Mouse (Mus musculus) kidney, embryonic 14.5 days (tissue): ENCODE data around the gene Actr10. TPM values are rescaled to one million over a fixed set of nuclear protein-coding genes. Genes with fewer than 3 reads are reported as not detected.
A peak's percentile ranks its signal among the peaks of the same experiment; 100 is the strongest.

Source experiments
- ATAC-seq: fragments of 200-750 bp; cut with Nextera tagmentation; 2 replicates; pipeline ENCODE4 v1.8.0; 2017; ENCODE audit warnings: moderate number of reproducible peaks, mild to moderate bottlenecking, moderate TSS enrichment, moderate library complexity; ENCODE audit not compliant: low FRiP score, low TSS enrichment
- H3K27ac ChIP-seq: fragments of 300-500 bp; sonication (generic); 2 replicates; pipeline ENCODE4 v1.5.1; 2014; ENCODE audit warnings: low read depth, mild to moderate bottlenecking, low read length, moderate library complexity, mixed read lengths
- H3K27me3 ChIP-seq: fragments of 300-500 bp; sonication (generic); 2 replicates; pipeline ENCODE4 v1.6.1; 2014; ENCODE audit warnings: mild to moderate bottlenecking, low read length; ENCODE audit not compliant: control insufficient read depth, insufficient read depth
- H3K36me3 ChIP-seq: fragments of 300-500 bp; sonication (generic); 2 replicates; pipeline ENCODE4 v1.6.1; 2014; ENCODE audit warnings: low read length, mixed read lengths; ENCODE audit not compliant: control insufficient read depth, insufficient read depth
- H3K4me1 ChIP-seq: fragments of 300-500 bp; sonication (generic); 2 replicates; pipeline ENCODE4 v1.6.1; 2014; ENCODE audit warnings: low read length, mixed read lengths; ENCODE audit not compliant: control insufficient read depth, insufficient read depth
- H3K4me2 ChIP-seq: fragments of 300-500 bp; sonication (generic); replicated peaks from 2 replicates; pipeline ENCODE4 v1.6.1; 2014; ENCODE audit warnings: low read depth, mild to moderate bottlenecking, low read length
- H3K4me3 ChIP-seq: fragments of 300-500 bp; sonication (generic); 2 replicates; pipeline ENCODE4 v1.5.1; 2014; ENCODE audit warnings: mild to moderate bottlenecking, low read length
- H3K9ac ChIP-seq: fragments of 300-500 bp; sonication (generic); 2 replicates; pipeline ENCODE4 v1.6.1; 2014; ENCODE audit warnings: low read depth, mild to moderate bottlenecking, low read length, moderate library complexity
- H3K9me3 ChIP-seq: fragments of 300-500 bp; sonication (generic); 2 replicates; pipeline ENCODE4 v1.6.1; 2016; ENCODE audit warnings: low read length; ENCODE audit not compliant: control insufficient read depth
- WGBS: fragments of 180-500 bp; shearing (Covaris S2); extraction: QIAGEN DNeasy Blood & Tissue Kit; methylation state at CpG from one replicate; pipeline ENCODE4 v1.1.7; 2014; 5-methylcytosine and 5-hydroxymethylcytosine counted together
- polyA plus RNA-seq: library from polyadenylated mRNA; unstranded; fragments of >200 nt; fragmentation: Nextera tagmentation; extraction: Ambion mirVana; gene quantifications from 2 replicates; pipeline ENCODE4 v1.2.1, GENCODE M21; 2014

The Actr10 gene
- polyA plus RNA-seq, 1 experiment from 2014 or later, result 257 TPM

- Histone ChIP-seq H3K4me2 (no peak overlapping the region), H3K4me3 (no peak overlapping the region), H3K9me3 (no peaks in the 10 kb centered on the region), H3K27me3 (no peaks in the 10 kb centered on the region), H3K36me3 (peaks cover 29% of the 10 kb centered on the region), H3K4me1 (no peaks in the 10 kb centered on the region; the same call in 1 of the 2 replicates), H3K9ac (no peak overlapping the region), H3K27ac (no peak overlapping the region)
- 92% methylated on average over 7 of the region's 7 CpGs for WGBS
- no peak for ATAC-seq
Measured at GRCm38 (mm10) chr12:70940806-70941205, 3.1 kb downstream of the Actr10 start.

- Histone ChIP-seq H3K4me3 (no peak overlapping the region), H3K36me3 (peaks cover 50% of the 10 kb centered on the region), H3K27me3 (no peaks in the 10 kb centered on the region), H3K4me1 (no peaks in the 10 kb centered on the region), H3K9ac (no peak overlapping the region), H3K27ac (no peak overlapping the region), H3K4me2 (no peak overlapping the region), H3K9me3 (no peaks in the 10 kb centered on the region)
- ATAC-seq, result no peak
- WGBS, result 97% methylated on average over 5 of the region's 5 CpGs
Measured at GRCm38 (mm10) chr12:70944181-70944580, 6.5 kb downstream of the Actr10 start.

- no peak overlapping the region for H3K4me3 ChIP-seq
- 92% methylated on average over 10 of the region's 10 CpGs for WGBS
- peaks cover 61% of the 10 kb centered on the region for H3K36me3 ChIP-seq
- H3K9me3 ChIP-seq, result no peaks in the 10 kb centered on the region
- no peak overlapping the region for H3K4me2 ChIP-seq
- no peaks in the 10 kb centered on the region for H3K4me1 ChIP-seq
- no peaks in the 10 kb centered on the region for H3K27me3 ChIP-seq
- no peak overlapping the region for H3K9ac ChIP-seq
- H3K27ac ChIP-seq, result no peak overlapping the region
- ATAC-seq, result no peak
Measured at GRCm38 (mm10) chr12:70946585-70947256, 9.1 kb downstream of the Actr10 start.

- no peak overlapping the region for H3K27ac ChIP-seq
- H3K4me3 ChIP-seq, result no peak overlapping the region
- no peak overlapping the region for H3K9ac ChIP-seq
- H3K9me3 ChIP-seq, result no peaks in the 10 kb centered on the region
- H3K4me1 ChIP-seq, result no peaks in the 10 kb centered on the region
- no peaks in the 10 kb centered on the region for H3K27me3 ChIP-seq
- no peak overlapping the region for H3K4me2 ChIP-seq
- ATAC-seq, result no peak
- WGBS, result 85% methylated on average over 4 of the region's 4 CpGs
- peaks cover 84% of the 10 kb centered on the region for H3K36me3 ChIP-seq
Measured at GRCm38 (mm10) chr12:70958640-70959039, 21.0 kb downstream of the Actr10 start.

GRCm38 (mm10) chr12:70967581-70967980 is 29.9 kb downstream of the Actr10 start:
- peak overlapping the region; percentile 90 for H3K27ac ChIP-seq
- H3K36me3 ChIP-seq, result peaks cover 11% of the 10 kb centered on the region
- no peak for ATAC-seq
- H3K4me3 ChIP-seq, result peak overlapping the region; percentile 68
- 49% methylated on average over 8 of the region's 8 CpGs for WGBS
- no peaks in the 10 kb centered on the region for H3K27me3 ChIP-seq
- H3K9ac ChIP-seq, result peak overlapping the region; percentile 78; the same call in 1 of the 2 replicates
- H3K4me1 ChIP-seq, result no peaks in the 10 kb centered on the region
- peak overlapping the region; percentile 56 for H3K4me2 ChIP-seq
- no peaks in the 10 kb centered on the region for H3K9me3 ChIP-seq

- H3K4me1 ChIP-seq, result no peaks in the 10 kb centered on the region
- H3K4me2 ChIP-seq, result peak overlapping the region; percentile 56
- H3K9me3 ChIP-seq, result no peaks in the 10 kb centered on the region
- peak overlapping the region; percentile 78 for H3K9ac ChIP-seq
- WGBS, result under 1% methylated on average over 35 of the region's 35 CpGs
- no peaks in the 10 kb centered on the region for H3K27me3 ChIP-seq
- peaks cover 7% of the 10 kb centered on the region for H3K36me3 ChIP-seq
- ATAC-seq, result peak; percentile 82
- peak overlapping the region; percentile 68 for H3K4me3 ChIP-seq
- H3K27ac ChIP-seq, result peak overlapping the region; percentile 90
Measured at GRCm38 (mm10) chr12:70968141-70968790, 30.6 kb downstream of the Actr10 start.

DNA sequence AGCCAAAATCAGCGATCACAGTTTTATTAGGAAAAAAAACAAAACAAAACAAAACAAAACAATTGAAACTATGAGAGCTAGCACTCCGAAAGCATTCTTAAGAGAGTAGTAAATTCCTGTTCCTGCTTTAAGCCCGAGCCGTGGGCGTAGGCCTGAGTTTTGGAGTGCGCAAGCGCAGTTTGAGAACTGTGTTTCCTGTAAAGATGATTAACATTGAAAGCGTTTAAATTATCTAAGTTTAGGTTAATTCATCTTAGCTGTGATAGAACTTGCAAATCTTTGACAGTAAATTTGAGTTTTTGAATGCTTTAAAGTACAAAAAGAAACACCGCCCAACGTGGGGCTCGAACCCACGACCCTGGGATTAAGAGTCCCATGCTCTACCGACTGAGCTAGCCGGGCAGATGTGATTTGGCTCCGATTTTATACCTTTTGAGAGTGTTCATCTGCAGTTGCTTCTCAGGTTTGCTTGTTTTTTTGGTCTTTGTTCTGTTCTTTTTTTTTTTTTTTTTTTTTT is 31.2 kb downstream of the Actr10 start:
- peak; percentile 68 for ATAC-seq
- peak overlapping the region; percentile 56 for H3K4me2 ChIP-seq

DNA sequence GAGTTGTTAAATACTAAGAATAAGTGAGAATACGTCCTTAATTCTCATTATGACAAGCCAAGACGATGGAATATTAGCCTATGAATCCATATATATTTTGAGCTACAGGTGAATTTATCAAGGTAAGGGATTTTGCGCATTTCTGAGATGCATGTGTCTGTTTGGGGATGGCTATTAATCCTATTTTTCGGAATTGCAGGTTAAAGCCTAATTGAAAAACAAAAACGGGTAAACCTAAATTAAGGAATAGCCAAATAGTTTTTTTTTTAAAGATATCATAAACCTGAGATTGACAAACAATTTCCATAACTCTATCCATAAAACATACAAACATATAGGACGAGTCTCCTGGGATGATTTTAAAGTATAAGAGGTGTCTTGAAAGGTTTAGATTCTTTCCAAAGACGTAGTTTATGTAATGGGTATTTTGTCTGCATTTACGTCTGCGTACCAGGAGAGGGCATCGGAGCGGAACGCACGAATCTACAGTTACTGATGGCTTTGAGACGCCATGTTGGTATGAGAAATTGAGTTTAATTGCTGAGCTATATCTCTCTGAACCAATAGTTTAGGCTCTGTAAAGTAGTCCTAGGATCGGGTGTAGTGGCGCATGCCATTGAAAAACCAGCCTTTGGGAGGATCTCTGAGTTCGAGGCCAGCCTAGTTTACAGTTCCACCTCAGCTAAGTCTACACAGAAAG is 32.0 kb downstream of the Actr10 start:
- H3K27ac ChIP-seq, result no peak overlapping the region
- H3K27me3 ChIP-seq, result no peaks in the 10 kb centered on the region
- H3K9ac ChIP-seq, result no peak overlapping the region; the same call in 1 of the 2 replicates
- no peaks in the 10 kb centered on the region for H3K9me3 ChIP-seq
- no peak for ATAC-seq
- no peaks in the 10 kb centered on the region for H3K36me3 ChIP-seq
- peak overlapping the region; percentile 37 for H3K4me3 ChIP-seq
- WGBS, result 4% methylated on average over 17 of the region's 17 CpGs
- H3K4me1 ChIP-seq, result no peaks in the 10 kb centered on the region
- H3K4me2 ChIP-seq, result peak overlapping the region; percentile 42

More for the DNA sequence above, 31.2 kb downstream of the Actr10 start:
- Histone ChIP-seq H3K4me3 (peak overlapping the region; percentile 68), H3K27ac (peak overlapping the region; percentile 90), H3K4me1 (no peaks in the 10 kb centered on the region), H3K27me3 (no peaks in the 10 kb centered on the region), H3K36me3 (peaks cover 2% of the 10 kb centered on the region; the same call in 1 of the 2 replicates), H3K9ac (peak overlapping the region; percentile 78; the same call in 1 of the 2 replicates), H3K9me3 (no peaks in the 10 kb centered on the region)
- under 1% methylated on average over 15 of the region's 15 CpGs for WGBS
